Mouse (Mus musculus) liver, postnatal 0 days (tissue): ENCODE measurements around the gene Dydc1.
"Not testable (repeated sequence)": the region's sequence is repeated elsewhere in the genome, so short reads cannot be mapped to it uniquely, and the experiment has no call there.

ENCODE experiments used
- CTCF ChIP-seq: sonication (generic); IDR thresholded peaks from 2 replicates; pipeline ENCODE4 v1.5.1; 2016; ENCODE audit warnings: antibody characterized with exemption, low read depth
- EP300 ChIP-seq: IDR thresholded peaks from 2 replicates; pipeline ENCODE4 v1.6.1; 2016; ENCODE audit warnings: antibody characterized with exemption, low read depth, mild to moderate bottlenecking

- peak; percentile 9; the same call in 1 of the 2 replicates for TF ChIP-seq CTCF
- TF ChIP-seq EP300 = not testable (repeated sequence)
Observed at GRCm38 (mm10) chr14:41053190-41053589, 19.5 kb upstream of the Dydc1 start.
